Comparison of ENCODE assay signal across 9 mouse cellular contexts in the genomic region with DNA sequence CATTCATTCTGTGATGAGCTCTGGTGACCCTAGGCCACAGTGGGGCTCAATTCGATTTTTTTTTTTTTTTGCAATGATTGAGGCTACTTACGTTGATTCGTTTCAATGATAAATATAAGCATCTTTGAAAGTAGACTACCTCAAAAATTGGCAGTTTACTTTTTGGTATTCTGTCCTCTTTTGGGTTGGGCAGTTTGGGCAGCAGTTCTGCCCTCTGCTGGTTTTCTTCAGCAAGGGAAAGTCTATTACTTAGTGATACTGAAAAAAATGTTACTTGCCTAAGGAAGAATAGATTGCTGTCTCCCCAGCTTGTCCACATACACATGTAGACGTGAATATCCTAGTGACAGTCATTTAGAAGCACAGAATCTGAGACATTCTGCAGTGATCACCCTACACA. TPM values are rescaled to one million over a fixed set of nuclear protein-coding genes. Genes with fewer than 3 reads are reported as not detected.
DNase-seq lines count a peak whose midpoint lies in the region; ATAC-seq lines count a peak whose summit lies in the region.
"Had no signal": no experiment of that assay in that cellular context is flagged by ENCODE, and none has a peak within 500 bp of the region (broad histone marks: within the 10 kb centered on the region; RNA-seq: fewer than 3 reads in every experiment).

No protein-coding gene starts in this region.

- peak overlapping the region; percentile 72 for H3K4me2 ChIP-seq in embryonic facial prominence, embryonic 14.5 days (ENCODE audit: low read depth, low read length)
- H3K4me2 ChIP-seq in kidney, embryonic 16.5 days (replicated peaks; ENCODE audit: low read depth, low read length): peak overlapping the region; percentile 83

- H3K9me3 ChIP-seq in embryonic facial prominence, embryonic 14.5 days (ENCODE audit: control insufficient read depth, low read length): no peaks in the 10 kb centered on the region
- H3K9me3 ChIP-seq in kidney, embryonic 16.5 days (ENCODE audit: low read length): no peaks in the 10 kb centered on the region
- H3K9me3 ChIP-seq in midbrain, embryonic 10.5 days (replicated peaks): no peaks in the 10 kb centered on the region

- DNase-seq in cerebellum, adult 11 months: no peak
- DNase-seq in 416B (ENCODE audit: low read depth): peak; percentile 10
- peak; percentile 62 for DNase-seq in embryonic facial prominence, embryonic 14.5 days (ENCODE audit: low spot score)
- DNase-seq in midbrain, embryonic 10.5 days (ENCODE audit: low spot score): peak; percentile 24
- DNase-seq in T-cell, adult 2 months (ENCODE audit: low spot score): no peak

- H3K4me1 ChIP-seq in embryonic facial prominence, embryonic 14.5 days (ENCODE audit: control insufficient read depth, insufficient read depth, low read length): peaks cover 4% of the 10 kb centered on the region; the same call in 1 of the 2 replicates
- peaks cover 8% of the 10 kb centered on the region for H3K4me1 ChIP-seq in kidney, embryonic 16.5 days (ENCODE audit: insufficient read depth, low read length)
- peaks cover 25% of the 10 kb centered on the region for H3K4me1 ChIP-seq in midbrain, embryonic 10.5 days

- peak overlapping the region; percentile 79 for H3K27ac ChIP-seq in embryonic facial prominence, embryonic 14.5 days (replicated peaks; ENCODE audit: low read depth, low read length)
- H3K27ac ChIP-seq in kidney, embryonic 16.5 days (ENCODE audit: low read length): no peak overlapping the region
- H3K27ac ChIP-seq in midbrain, embryonic 10.5 days (replicated peaks): peak overlapping the region; percentile 71

- peak; percentile 36; the same call in 1 of the 2 replicates for ATAC-seq in cerebellum, adult (ENCODE audit: insufficient number of reproducible peaks, low FRiP score, low TSS enrichment)
- ATAC-seq in embryonic facial prominence, embryonic 14.5 days (ENCODE audit: low read depth): no peak
- ATAC-seq in kidney, embryonic 16.5 days (ENCODE audit: low FRiP score, low TSS enrichment): no peak
- ATAC-seq in erythroblast, adult 5-6 weeks (replicated peaks; ENCODE audit: low FRiP score, poor library complexity, severe bottlenecking): no peak

- 4% methylated on average over 4 of the region's 4 CpGs for WGBS in embryonic facial prominence, embryonic 14.5 days
- WGBS in kidney, embryonic 16.5 days: 3% methylated on average over 4 of the region's 4 CpGs
- 9% methylated on average over 4 of the region's 4 CpGs for WGBS in midbrain, embryonic 10.5 days

- no peaks in the 10 kb centered on the region for H3K36me3 ChIP-seq in embryonic facial prominence, embryonic 14.5 days (ENCODE audit: control insufficient read depth, insufficient read depth, low read length)
- no peaks in the 10 kb centered on the region for H3K36me3 ChIP-seq in kidney, embryonic 16.5 days (ENCODE audit: insufficient read depth, low read length)
- H3K36me3 ChIP-seq in midbrain, embryonic 10.5 days: no peaks in the 10 kb centered on the region

- H3K9ac ChIP-seq in embryonic facial prominence, embryonic 14.5 days (ENCODE audit: low read depth, low read length): peak overlapping the region; percentile 64
- no peak overlapping the region for H3K9ac ChIP-seq in kidney, embryonic 16.5 days (replicated peaks; ENCODE audit: low read length)

- peak overlapping the region; percentile 58 for H3K4me3 ChIP-seq in embryonic facial prominence, embryonic 14.5 days (ENCODE audit: low read depth, low read length)
- peak overlapping the region; percentile 64 for H3K4me3 ChIP-seq in kidney, embryonic 16.5 days (ENCODE audit: low read length)
- peak overlapping the region; percentile 67 for H3K4me3 ChIP-seq in midbrain, embryonic 10.5 days
- H3K4me3 ChIP-seq: erythroblast, embryonic 14.5 days had no signal

- H3K27me3 ChIP-seq in embryonic facial prominence, embryonic 14.5 days (replicated peaks; ENCODE audit: control insufficient read depth, insufficient read depth, low read length): no peaks in the 10 kb centered on the region
- no peaks in the 10 kb centered on the region for H3K27me3 ChIP-seq in kidney, embryonic 16.5 days (ENCODE audit: insufficient read depth, low read length)
- H3K27me3 ChIP-seq in midbrain, embryonic 10.5 days (ENCODE audit: low read depth, poor library complexity, severe bottlenecking): no peaks in the 10 kb centered on the region

RNA-seq across cellular contexts. Expression of a gene that starts 2.0 kb away (rescaled TPM):
- polyA plus RNA-seq in embryonic facial prominence, embryonic 14.5 days (2014; fragmentation: Nextera tagmentation; extraction: Ambion mirVana): 168 and 171 TPM in 2 replicates
- polyA plus RNA-seq in kidney, embryonic 16.5 days (2015; fragmentation: Nextera tagmentation; extraction: Ambion mirVana): 7.4 and 7.5 TPM in 2 replicates
- polyA plus RNA-seq in midbrain, embryonic 10.5 days (2016; fragmentation: Nextera tagmentation; extraction: Ambion mirVana): 14.4 and 17.7 TPM in 2 replicates
- not detected in 2 replicates for total RNA-seq in erythroblast, adult 5-6 weeks (2015; ENCODE audit: low replicate concordance)
- total RNA-seq in erythroblast, adult 5-6 weeks (2017; ENCODE audit: low replicate concordance): 0.26 TPM in 1 of 2 replicates, not detected in the other
- polyA plus RNA-seq: erythroblast, embryonic 14.5 days had no signal

Comparison
In these comparisons a context has a peak if more than half of its experiments do, and no peak if none do; other contexts are left out.
1. DNase-seq: peak in 416B (single experiment), embryonic facial prominence, embryonic 14.5 days (single experiment) and midbrain, embryonic 10.5 days (single experiment); none in cerebellum, adult 11 months (single experiment) and T-cell, adult 2 months (single experiment).
2. Peak in every context shown above with its lines, with median percentiles within 50 percentile points of each other: H3K4me3 ChIP-seq.